Mouse (Mus musculus) intestine, embryonic 15.5 days (tissue): ENCODE data around the gene Fpr2. TPM values are rescaled to one million over a fixed set of nuclear protein-coding genes. Genes with fewer than 3 reads are reported as not detected.

ENCODE experiments used
- ATAC-seq: fragments of 200-750 bp; cut with Nextera tagmentation; 2 replicates; pipeline ENCODE4 v1.8.0; 2017; ENCODE audit warnings: moderate TSS enrichment, moderate library complexity
- H3K27ac ChIP-seq: fragments of 300-500 bp; sonication (generic); 2 replicates; pipeline ENCODE4 v1.5.1; 2015; ENCODE audit warnings: mild to moderate bottlenecking, inconsistent platforms
- H3K27me3 ChIP-seq: fragments of 300-500 bp; sonication (generic); replicated peaks from 2 replicates; pipeline ENCODE4 v1.6.1; 2015; ENCODE audit warnings: inconsistent platforms
- H3K36me3 ChIP-seq: fragments of 300-500 bp; sonication (generic); 2 replicates; pipeline ENCODE4 v1.6.1; 2015; ENCODE audit warnings: inconsistent platforms
- H3K4me1 ChIP-seq: fragments of 300-500 bp; sonication (generic); replicated peaks from 2 replicates; pipeline ENCODE4 v1.6.1; 2015; ENCODE audit warnings: inconsistent platforms
- H3K4me2 ChIP-seq: fragments of 300-500 bp; sonication (generic); replicated peaks from 2 replicates; pipeline ENCODE4 v1.6.1; 2015; ENCODE audit warnings: mild to moderate bottlenecking, inconsistent platforms
- H3K4me3 ChIP-seq: fragments of 300-500 bp; sonication (generic); replicated peaks from 2 replicates; pipeline ENCODE4 v1.5.1; 2015; ENCODE audit warnings: inconsistent platforms
- H3K9ac ChIP-seq: fragments of 300-500 bp; sonication (generic); 2 replicates; pipeline ENCODE4 v1.6.1; 2015; ENCODE audit warnings: inconsistent platforms
- H3K9me3 ChIP-seq: fragments of 300-500 bp; sonication (generic); 2 replicates; pipeline ENCODE4 v1.6.1; 2016; ENCODE audit warnings: inconsistent platforms
- WGBS: fragments of 180-500 bp; shearing (Covaris S2); methylation state at CpG from one replicate; pipeline ENCODE4 v1.1.7; 2015; 5-methylcytosine and 5-hydroxymethylcytosine counted together
- polyA plus RNA-seq: library from polyadenylated mRNA; unstranded; fragments of >200 nt; fragmentation: Nextera tagmentation; extraction: Ambion mirVana; gene quantifications from 2 replicates; pipeline ENCODE4 v1.2.1, GENCODE M21; 2015

The Fpr2 gene
- polyA plus RNA-seq, 1 experiment from 2014 or later: 0.33 TPM

GRCm38 (mm10) chr17:17856612-17857011 is 31.0 kb upstream of the Fpr2 start:
- H3K9ac ChIP-seq: no peak overlapping the region
- whole genome bisulfite sequencing: 72% methylated on average over 1 of the region's 1 CpGs

GRCm38 (mm10) chr17:17857446-17857845 is 30.2 kb upstream of the Fpr2 start:
- no peaks in the 10 kb centered on the region for H3K9me3 ChIP-seq
- H3K36me3 ChIP-seq: no peaks in the 10 kb centered on the region
- no peak overlapping the region for H3K4me3 ChIP-seq
- H3K4me2 ChIP-seq: no peak overlapping the region
- H3K4me1 ChIP-seq: no peaks in the 10 kb centered on the region
- ATAC-seq: no peak
- WGBS: 75% methylated on average over 1 of the region's 1 CpGs
- no peaks in the 10 kb centered on the region for H3K27me3 ChIP-seq
- no peak overlapping the region for H3K9ac ChIP-seq
- no peak overlapping the region for H3K27ac ChIP-seq

More at GRCm38 (mm10) chr17:17856612-17857011, 31.0 kb upstream of the Fpr2 start:
- no peaks in the 10 kb centered on the region for H3K27me3 ChIP-seq
- H3K9me3 ChIP-seq: no peaks in the 10 kb centered on the region
- no peak overlapping the region for H3K4me2 ChIP-seq
- H3K4me3 ChIP-seq: no peak overlapping the region
- no peak for ATAC-seq
- no peak overlapping the region for H3K27ac ChIP-seq
- no peaks in the 10 kb centered on the region for H3K4me1 ChIP-seq
- H3K36me3 ChIP-seq: no peaks in the 10 kb centered on the region

- no peaks in the 10 kb centered on the region for H3K9me3 ChIP-seq
- H3K36me3 ChIP-seq: no peaks in the 10 kb centered on the region
- no peak overlapping the region for H3K27ac ChIP-seq
- no peaks in the 10 kb centered on the region for H3K27me3 ChIP-seq
- no peak overlapping the region for H3K4me2 ChIP-seq
- 83% methylated on average over 3 of the region's 3 CpGs for whole genome bisulfite sequencing
- no peaks in the 10 kb centered on the region for H3K4me1 ChIP-seq
- no peak overlapping the region for H3K9ac ChIP-seq
- ATAC-seq: no peak
- H3K4me3 ChIP-seq: no peak overlapping the region
Observed at GRCm38 (mm10) chr17:17860110-17860509, 27.5 kb upstream of the Fpr2 start.

- no peak overlapping the region for H3K4me3 ChIP-seq
- H3K27ac ChIP-seq: no peak overlapping the region
- no peaks in the 10 kb centered on the region for H3K27me3 ChIP-seq
- no peak overlapping the region for H3K9ac ChIP-seq
- 68% methylated on average over 1 of the region's 1 CpGs for WGBS
- H3K4me1 ChIP-seq: no peaks in the 10 kb centered on the region
- no peak for ATAC-seq
- H3K4me2 ChIP-seq: no peak overlapping the region
- H3K36me3 ChIP-seq: no peaks in the 10 kb centered on the region
- H3K9me3 ChIP-seq: no peaks in the 10 kb centered on the region
Observed at GRCm38 (mm10) chr17:17862360-17862759, 25.3 kb upstream of the Fpr2 start.

GRCm38 (mm10) chr17:17865168-17865567 is 22.5 kb upstream of the Fpr2 start:
- no peak for ATAC-seq
- Histone ChIP-seq H3K9me3 (no peaks in the 10 kb centered on the region), H3K27me3 (no peaks in the 10 kb centered on the region), H3K36me3 (no peaks in the 10 kb centered on the region), H3K4me1 (no peaks in the 10 kb centered on the region), H3K9ac (no peak overlapping the region), H3K27ac (no peak overlapping the region), H3K4me3 (no peak overlapping the region), H3K4me2 (no peak overlapping the region)
- WGBS: 60% methylated on average over 2 of the region's 2 CpGs

- Histone ChIP-seq H3K27ac (no peak overlapping the region), H3K9ac (no peak overlapping the region), H3K9me3 (no peaks in the 10 kb centered on the region), H3K4me1 (no peaks in the 10 kb centered on the region), H3K4me3 (no peak overlapping the region), H3K4me2 (no peak overlapping the region), H3K36me3 (no peaks in the 10 kb centered on the region), H3K27me3 (no peaks in the 10 kb centered on the region)
- ATAC-seq: no peak
- 83% methylated on average over 11 of the region's 11 CpGs for WGBS
Observed at GRCm38 (mm10) chr17:17866801-17867469, 20.7 kb upstream of the Fpr2 start.

- no peak overlapping the region for H3K4me3 ChIP-seq
- no peak overlapping the region for H3K4me2 ChIP-seq
- 76% methylated on average over 2 of the region's 2 CpGs for WGBS
- no peak for ATAC-seq
- no peaks in the 10 kb centered on the region for H3K9me3 ChIP-seq
- no peak overlapping the region for H3K9ac ChIP-seq
- H3K27ac ChIP-seq: no peak overlapping the region
- H3K4me1 ChIP-seq: no peaks in the 10 kb centered on the region
- no peaks in the 10 kb centered on the region for H3K36me3 ChIP-seq
- H3K27me3 ChIP-seq: no peaks in the 10 kb centered on the region
Observed at GRCm38 (mm10) chr17:17870892-17871550, 16.6 kb upstream of the Fpr2 start.

- H3K4me2 ChIP-seq: no peak overlapping the region
- no peaks in the 10 kb centered on the region for H3K4me1 ChIP-seq
- no peak overlapping the region for H3K4me3 ChIP-seq
- H3K9me3 ChIP-seq: no peaks in the 10 kb centered on the region
- 89% methylated on average over 2 of the region's 2 CpGs for WGBS
- H3K9ac ChIP-seq: no peak overlapping the region
- H3K36me3 ChIP-seq: no peaks in the 10 kb centered on the region
- H3K27ac ChIP-seq: no peak overlapping the region
- ATAC-seq: no peak
- no peaks in the 10 kb centered on the region for H3K27me3 ChIP-seq
Observed at GRCm38 (mm10) chr17:17871697-17872096, 15.9 kb upstream of the Fpr2 start.

- ATAC-seq: no peak
- no peaks in the 10 kb centered on the region for H3K27me3 ChIP-seq
- H3K4me1 ChIP-seq: no peaks in the 10 kb centered on the region
- no peak overlapping the region for H3K27ac ChIP-seq
- no peaks in the 10 kb centered on the region for H3K9me3 ChIP-seq
- H3K9ac ChIP-seq: no peak overlapping the region
- no peak overlapping the region for H3K4me3 ChIP-seq
- 73% methylated on average over 1 of the region's 1 CpGs for WGBS
- no peaks in the 10 kb centered on the region for H3K36me3 ChIP-seq
- H3K4me2 ChIP-seq: no peak overlapping the region
Observed at GRCm38 (mm10) chr17:17879347-17879746, 8.3 kb upstream of the Fpr2 start.

- Histone ChIP-seq H3K4me1 (no peaks in the 10 kb centered on the region), H3K27ac (no peak overlapping the region), H3K27me3 (no peaks in the 10 kb centered on the region), H3K4me2 (no peak overlapping the region), H3K4me3 (no peak overlapping the region), H3K36me3 (no peaks in the 10 kb centered on the region), H3K9me3 (no peaks in the 10 kb centered on the region), H3K9ac (no peak overlapping the region)
- 69% methylated on average over 3 of the region's 3 CpGs for WGBS
- ATAC-seq: no peak
Observed at GRCm38 (mm10) chr17:17882672-17883071, 5.0 kb upstream of the Fpr2 start.

- no peak within 1 kb of the TSS for H3K4me2 ChIP-seq
- H3K4me1 ChIP-seq: no peaks in the 10 kb centered on the region
- no peak within 1 kb of the TSS for H3K4me3 ChIP-seq
- H3K9ac ChIP-seq: no peak within 1 kb of the TSS
- no peaks in the 10 kb centered on the region for H3K9me3 ChIP-seq
- no peak for ATAC-seq
- H3K27ac ChIP-seq: no peak within 1 kb of the TSS
- WGBS: 62% methylated on average over 1 of the region's 1 CpGs
- no peaks in the 10 kb centered on the region for H3K27me3 ChIP-seq
- no peaks in the 10 kb centered on the region for H3K36me3 ChIP-seq
Observed at GRCm38 (mm10) chr17:17883840-17884239, 3.8 kb upstream of the Fpr2 start, which contains the start of gene Fpr1. TSS of gene Fpr1 (minus strand) at chr17:17883940.

- H3K36me3 ChIP-seq: no peaks in the 10 kb centered on the region
- no peak overlapping the region for H3K9ac ChIP-seq
- no peak for ATAC-seq
- H3K27me3 ChIP-seq: no peaks in the 10 kb centered on the region
- no peak overlapping the region for H3K4me2 ChIP-seq
- H3K27ac ChIP-seq: no peak overlapping the region
- H3K4me3 ChIP-seq: no peak overlapping the region
- no peaks in the 10 kb centered on the region for H3K4me1 ChIP-seq
- 85% methylated on average over 2 of the region's 2 CpGs for WGBS
- H3K9me3 ChIP-seq: no peaks in the 10 kb centered on the region
Observed at GRCm38 (mm10) chr17:17889732-17890425, 2.3 kb downstream of the Fpr2 start.
